Mouse (Mus musculus) cerebellum, postnatal 10 days (tissue): ENCODE measurements around the gene Akap2.

ENCODE experiments used
- DNase-seq, 2 experiments: peaks; one replicate each; pipeline ENCODE4 v3.0.0; 2021; ENCODE audit warnings: mixed read lengths in 2 of 2

Akap2 gene

DNA sequence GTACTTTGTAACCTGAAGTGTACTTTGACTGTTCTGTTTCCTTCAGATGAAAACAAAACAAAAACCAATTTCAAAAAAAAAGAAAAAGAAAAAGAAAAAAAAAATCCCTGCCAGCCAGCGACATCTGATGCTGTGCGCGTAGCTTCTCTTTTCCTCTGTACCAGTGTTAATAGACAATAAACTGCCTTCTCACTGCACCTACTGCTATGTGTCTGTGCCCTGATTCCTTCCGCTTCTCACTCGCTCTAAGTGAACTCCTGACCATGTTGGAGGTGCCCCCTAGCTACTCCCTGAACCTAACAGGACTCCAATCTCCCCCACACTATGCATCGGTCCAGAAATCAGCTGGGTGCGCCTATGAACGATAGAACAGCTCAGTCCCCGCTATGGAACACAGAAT, at the start of gene Akap2:
Gene Akap2, plus strand, starts transcription at position 304 of the 400 bp plus-strand sequence.
- no peak for DNase-seq

DNA sequence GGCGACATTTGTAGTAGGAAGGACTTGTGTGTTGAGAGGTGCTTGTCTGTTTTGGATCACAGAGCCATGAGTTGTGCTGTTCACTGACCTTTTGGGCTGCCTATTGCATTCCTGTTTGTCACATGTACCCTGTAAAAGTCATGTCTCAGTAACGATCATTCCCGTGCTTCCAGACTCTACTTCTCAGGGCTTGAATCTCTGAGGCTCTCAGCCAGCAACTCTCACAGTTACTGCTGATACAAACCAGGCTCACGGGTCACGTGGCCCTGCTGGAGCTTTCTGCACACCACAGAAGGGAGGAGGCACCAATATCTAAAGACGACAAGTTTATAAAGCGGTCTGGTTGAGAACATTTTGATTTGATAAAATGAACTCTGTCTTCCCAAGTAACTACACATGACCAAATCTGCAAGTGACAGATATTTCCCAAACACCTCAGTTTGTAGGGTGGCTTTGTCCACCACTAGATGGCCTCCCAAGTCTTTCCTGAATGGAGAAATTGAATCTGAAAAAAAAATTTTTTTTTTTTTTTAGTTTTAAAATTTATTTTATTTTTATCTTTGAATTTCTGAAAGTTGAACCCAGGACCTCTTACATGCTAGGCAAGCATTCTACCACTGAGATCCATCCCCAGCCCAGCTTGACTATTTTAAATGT, 46.5 kb upstream of the Akap2 start:
- DNase-seq: peak; percentile 19 to 39

DNA sequence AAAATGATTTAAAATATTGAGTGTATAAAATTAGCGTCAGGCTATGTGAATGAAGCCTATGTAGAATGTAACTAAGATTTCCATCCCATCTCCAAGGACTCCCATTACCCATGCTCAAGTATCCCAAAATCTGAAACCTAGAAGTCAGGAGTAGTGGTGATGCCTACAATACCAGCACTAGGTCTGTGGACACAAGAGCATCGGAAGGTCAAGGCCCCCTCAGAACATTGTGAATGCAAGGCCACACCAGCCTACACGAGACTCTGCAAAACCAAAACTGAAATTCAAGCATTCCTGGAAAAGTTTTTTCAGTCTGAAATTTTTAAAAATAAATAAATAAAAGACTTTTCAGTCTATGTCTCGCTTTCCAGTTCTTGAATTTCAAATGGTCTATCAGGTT, 44.9 kb upstream of the Akap2 start:
- no peak for DNase-seq

DNA sequence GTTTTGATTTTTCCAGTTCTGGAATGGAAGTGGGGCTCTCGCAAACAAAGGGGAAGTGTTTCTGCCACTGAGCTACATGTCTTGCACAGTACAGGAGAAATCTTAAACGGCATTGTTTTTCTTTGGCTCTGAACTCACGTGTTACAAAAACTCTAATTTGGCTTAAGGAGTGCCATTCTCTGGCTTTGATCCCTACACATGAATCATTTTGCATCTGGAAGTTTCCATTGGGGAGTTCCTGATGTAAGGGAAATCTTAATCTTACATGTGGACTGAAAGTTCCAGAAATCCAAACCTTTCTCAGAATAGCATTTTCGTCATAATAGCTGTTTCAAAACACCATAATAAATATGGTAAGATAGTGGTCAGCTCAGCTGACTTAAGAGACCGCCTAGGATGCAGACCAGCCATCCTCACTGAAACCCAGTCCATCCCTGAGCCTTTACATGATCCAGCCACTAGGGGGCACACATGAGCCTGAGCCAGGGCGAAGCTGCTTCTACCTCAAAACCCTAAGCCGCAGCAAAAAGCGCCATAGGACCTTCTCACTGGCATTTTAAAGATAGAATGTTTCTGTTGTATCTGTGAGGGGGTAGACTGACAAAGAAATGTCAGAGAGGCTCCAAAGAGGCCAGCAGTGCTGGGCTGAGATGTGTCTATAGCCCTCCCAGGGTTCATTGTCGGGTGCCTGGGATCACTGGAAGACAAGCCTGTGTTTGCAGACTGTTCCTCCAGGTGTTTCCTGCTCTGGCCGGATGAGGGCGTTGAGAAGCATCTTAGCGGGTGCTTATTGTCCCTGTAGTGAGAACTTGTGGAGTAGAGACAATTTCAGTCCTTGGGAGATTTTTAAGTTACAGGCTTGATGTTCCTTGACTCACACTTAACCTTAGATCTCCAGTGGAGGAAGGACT, 44.2 kb upstream of the Akap2 start:
- DNase-seq: peak; percentile 93 to 96

DNA sequence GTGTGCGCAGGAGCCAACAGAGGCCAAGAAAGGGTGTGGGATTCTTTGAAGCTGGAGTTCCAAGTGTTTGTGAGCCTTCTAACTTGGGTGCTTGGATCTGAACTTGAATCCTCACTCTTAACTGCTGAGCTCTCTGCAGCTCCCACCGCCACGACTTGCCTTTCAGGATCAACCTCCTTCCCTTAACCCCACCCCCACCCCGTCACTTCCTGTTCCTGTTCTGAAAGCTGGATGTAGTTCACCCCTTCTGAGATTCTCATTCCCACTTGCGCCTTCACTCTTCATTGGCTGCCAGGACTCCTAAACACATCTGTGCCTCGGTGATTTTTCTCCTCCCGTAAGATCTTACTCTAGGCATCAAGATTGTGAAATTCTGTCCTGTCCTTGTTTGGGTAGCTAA, 43.1 kb upstream of the Akap2 start:
- no peak for DNase-seq

DNA sequence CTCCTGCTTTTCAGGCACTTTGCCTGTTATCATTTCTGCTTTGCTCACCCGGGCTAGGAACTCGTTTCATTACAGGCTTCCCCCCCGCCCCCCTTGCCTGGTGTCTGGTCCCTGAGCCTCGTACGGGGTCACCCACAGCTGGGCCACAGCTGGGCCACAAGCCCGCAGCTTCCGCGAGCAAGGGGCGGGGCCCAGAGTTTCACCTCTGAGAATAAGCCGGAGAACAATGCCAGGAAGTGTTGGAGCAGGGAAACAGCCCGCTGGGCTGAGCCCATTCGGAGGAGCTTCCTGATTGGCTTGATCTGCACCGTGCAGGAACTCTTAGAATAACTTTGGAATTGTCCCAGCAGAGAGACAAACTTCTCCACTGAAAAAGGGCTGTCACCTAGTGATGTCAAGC, 42.1 kb upstream of the Akap2 start:
- DNase-seq: peak; percentile 24 to 26

DNA sequence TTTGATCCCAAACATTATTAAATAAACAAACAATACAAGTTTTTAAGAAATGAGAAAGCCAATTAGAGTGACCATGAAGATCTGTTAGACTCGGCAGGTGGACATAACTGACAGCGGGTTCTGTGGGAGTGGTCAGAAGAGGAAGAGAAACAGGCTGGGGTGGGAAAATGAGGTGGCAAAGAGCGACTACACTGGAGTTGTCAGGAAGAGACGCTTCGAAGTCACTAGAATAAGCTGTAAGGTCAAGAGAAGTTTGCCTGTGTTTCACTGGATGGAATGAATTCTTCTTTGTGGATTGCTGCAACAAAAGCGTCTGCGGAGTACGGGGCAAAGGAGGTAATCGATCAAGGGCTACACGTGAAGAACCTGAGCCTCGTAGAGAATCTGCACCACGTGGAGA, 39.5 kb upstream of the Akap2 start:
- no peak for DNase-seq

DNA sequence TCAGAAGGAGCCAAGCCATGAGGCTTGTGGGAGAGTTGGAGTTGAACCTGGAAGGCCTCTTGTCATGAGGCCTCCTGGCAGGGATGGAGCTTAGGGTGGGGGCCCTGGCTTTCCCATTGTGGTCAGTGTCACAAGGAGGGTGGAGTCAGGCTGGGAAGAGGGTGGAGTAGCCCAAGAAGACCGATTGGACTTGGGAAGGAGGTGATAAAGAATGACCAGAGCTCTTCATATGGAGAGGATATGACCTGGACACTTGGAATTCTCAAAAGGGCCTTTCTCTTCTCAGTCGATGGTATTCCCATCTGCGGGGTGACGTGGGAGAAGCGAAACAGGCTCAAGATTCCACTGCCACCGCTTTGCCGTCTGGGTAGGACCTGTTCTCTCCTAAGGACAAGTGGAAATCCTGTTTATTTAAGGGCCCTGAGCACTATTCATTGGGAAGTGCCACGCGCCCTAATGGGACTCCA, 38.4 kb upstream of the Akap2 start:
- no peak for DNase-seq

DNA sequence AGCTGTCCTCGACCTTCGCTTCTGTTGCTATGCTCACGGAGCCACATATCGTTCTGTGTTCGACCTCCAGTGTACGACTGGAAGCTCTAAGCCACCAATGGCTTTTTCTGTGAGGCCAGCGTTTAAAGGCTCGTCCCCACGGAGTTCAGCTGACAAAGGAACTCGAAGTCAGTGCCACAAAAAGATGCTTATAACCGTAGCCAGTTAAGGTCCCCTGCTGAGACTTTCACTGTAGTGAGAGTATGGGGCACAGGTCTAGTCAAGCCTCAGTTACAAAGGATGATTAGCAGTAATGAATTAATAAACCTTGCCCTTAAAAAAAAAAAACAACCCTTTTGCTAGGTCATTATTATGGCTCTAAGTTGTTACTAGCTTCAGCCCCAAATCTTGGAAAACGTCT, 37.3 kb upstream of the Akap2 start:
- DNase-seq: no peak

DNA sequence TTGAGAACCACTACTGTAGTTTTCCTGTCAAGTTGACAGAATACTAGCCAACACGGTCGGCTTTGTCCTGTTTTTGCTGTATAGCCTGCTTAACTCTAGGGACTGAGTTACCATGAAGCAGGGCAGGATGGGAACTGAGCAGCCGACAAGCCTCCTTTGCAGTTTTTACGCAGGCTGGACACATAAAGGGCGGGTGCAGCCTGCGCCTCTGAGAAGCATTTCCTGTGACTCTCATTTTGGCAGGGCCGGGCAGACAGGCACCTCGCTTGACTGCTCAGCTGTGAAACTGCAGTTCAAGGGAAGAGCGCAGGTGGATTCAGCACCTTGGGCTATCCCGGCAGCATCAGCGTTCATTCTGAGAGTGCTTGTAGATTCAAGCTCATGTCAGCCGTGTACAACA, 35.9 kb upstream of the Akap2 start:
- DNase-seq: peak; percentile 66 to 70

DNA sequence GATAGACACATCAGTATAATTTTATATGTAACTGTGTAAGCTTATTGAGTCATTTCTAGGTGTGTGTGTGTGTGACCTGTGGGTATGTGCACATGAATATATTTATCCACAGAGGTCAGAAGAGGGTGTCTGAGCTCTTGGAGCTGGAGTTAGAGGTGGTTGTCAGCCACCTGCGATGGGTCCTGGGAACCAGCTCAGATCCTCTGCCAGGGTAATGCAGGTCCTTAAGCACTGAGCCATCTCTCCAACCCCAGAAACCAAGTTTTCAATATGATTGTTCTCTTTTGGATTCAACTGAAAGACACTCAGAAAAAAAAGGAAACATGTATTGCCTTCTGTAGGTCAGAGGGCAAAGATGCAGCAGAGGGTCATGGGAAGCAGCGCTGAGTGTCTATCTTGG, 35.1 kb upstream of the Akap2 start:
- DNase-seq: no peak

DNA sequence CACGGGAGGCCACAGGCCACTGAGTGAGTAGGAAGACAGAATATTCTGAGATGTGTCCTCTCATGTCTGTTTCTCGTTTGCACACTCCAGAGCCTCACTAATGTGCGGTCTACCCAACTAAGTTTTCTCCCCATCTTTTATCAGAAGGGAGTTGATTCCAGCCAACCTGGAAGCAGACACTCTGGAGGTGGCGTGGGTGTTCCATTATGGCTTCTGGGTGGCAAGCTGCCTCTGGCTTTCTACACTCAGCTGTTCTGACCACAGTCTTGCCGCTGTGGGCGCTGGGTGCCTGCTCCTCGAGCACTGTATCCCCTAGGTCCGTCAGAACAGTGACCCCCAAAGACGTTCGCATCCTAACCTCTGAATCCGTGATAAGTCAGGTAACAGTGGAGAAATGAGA, 34.5 kb upstream of the Akap2 start:
- no peak for DNase-seq

DNA sequence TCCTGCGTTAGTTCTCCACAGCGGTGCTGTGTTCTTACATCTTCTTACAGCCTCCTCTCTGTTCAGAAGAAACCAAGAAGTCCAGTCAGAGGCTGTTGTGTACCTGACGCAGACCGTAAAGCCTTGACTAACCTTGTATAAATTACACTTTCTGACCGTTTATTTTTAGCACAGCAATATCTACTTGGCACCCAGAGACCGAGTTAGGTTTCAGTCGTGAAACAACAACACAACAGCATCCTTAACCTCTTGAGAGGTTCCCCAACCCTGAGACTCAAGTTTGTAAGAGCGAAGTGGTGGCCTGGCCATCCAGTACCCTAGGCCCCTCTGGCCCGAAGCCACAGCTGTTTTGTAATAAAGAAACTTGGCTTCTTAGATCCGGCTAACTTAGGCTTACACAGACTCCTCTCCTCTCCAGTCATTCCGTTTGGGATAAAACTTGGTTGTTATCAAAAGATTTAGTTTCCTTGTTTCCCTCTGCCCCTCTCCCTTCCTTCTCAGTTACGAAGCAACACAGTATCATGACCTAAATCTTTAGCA, 32.7 kb upstream of the Akap2 start:
- DNase-seq: no peak

DNA sequence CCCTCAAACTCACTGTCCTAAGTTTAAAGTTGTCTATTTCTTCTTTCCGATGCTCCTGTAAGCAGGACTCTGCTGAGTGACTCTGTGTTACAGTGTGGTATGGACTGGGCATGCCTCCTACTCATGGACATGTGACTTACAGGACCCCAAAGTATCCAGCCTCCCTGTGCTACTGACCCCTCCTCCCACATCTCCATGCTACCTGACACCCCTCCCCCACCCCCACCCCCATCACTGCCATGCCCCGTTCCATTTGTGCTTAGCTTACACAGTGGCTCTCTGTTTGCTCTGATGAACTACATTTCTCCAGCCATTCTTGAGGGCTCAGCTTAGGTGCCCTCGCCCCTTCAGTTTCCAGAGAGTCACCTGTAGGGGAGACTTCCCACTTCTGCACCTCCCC, 30.7 kb upstream of the Akap2 start:
- DNase-seq: no peak

DNA sequence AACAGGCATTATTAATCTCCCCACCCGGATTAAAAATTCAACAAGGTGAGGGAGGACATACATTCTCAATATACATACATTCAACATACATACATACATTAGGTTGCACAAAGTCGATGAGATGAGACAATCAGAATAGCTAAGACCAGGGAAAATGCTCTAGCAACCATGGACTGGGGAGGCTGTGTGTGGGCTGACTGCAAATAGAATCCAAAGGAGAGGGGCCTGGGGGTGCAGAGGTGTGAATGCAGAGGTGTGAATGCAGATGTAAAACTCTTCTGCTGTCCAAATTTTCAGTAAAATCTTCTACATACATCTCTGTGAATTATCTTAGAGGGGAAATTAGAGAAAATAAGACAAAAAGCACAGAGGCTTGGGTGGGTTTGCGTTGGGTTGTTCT, 29.9 kb upstream of the Akap2 start:
- no peak for DNase-seq

DNA sequence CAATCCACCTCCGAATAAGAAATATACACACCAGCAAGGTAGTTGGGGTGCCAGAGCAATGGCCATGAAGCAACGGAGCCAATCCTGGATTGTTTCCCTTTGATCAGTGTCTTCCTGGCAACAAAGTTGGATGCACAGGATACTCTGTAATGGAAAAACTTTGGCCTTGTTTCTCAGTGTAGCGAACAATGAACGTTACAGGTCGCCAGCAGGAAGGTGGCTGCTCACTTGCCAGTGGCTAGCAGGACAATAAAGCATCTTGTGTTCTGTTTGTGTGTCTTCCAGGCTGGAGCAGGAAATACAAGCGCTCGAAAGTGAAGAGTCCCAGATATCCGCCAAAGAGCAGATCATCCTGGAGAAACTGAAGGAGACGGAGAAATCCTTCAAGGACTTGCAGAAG, 29.3 kb upstream of the Akap2 start:
- no peak for DNase-seq

DNA sequence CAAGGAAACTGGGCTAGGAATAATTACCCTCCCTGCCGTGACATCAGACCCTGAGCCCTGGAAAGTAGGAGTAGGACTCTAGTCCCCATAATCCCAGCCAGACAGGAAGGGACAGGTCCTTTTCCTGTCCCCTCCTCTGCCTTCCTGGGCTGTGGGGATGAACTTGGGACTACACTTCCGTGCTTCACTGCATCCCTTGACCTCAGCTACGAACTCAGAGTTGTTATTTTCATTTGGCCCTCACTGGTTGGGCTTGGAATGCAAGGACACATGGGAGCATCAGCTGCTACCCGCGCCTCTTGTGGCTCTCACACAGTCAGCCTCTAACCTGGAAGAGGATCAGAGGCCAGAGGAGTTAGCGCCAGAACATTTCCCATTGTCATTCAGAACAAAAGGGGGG, 27.5 kb upstream of the Akap2 start:
- no peak for DNase-seq

DNA sequence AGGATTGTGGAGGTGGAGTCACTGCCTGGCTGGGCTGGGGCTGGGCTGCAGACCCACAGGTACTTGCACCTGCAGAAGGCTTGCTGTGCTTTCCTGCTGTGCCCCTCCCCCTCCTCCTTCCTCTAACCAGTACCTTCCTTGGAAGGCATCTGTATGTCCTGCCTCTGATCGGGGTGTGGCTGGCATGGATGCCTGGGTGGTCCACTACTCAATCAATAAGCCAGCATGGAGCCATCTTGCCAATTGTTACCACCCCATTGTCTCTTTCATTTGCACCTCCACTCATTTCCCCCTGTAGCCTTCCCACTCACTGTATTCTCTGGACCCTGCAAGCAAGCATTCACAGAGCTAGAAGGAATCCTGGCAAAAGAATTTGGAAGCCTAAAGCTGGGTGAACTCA, 26.7 kb upstream of the Akap2 start:
- no peak for DNase-seq

DNA sequence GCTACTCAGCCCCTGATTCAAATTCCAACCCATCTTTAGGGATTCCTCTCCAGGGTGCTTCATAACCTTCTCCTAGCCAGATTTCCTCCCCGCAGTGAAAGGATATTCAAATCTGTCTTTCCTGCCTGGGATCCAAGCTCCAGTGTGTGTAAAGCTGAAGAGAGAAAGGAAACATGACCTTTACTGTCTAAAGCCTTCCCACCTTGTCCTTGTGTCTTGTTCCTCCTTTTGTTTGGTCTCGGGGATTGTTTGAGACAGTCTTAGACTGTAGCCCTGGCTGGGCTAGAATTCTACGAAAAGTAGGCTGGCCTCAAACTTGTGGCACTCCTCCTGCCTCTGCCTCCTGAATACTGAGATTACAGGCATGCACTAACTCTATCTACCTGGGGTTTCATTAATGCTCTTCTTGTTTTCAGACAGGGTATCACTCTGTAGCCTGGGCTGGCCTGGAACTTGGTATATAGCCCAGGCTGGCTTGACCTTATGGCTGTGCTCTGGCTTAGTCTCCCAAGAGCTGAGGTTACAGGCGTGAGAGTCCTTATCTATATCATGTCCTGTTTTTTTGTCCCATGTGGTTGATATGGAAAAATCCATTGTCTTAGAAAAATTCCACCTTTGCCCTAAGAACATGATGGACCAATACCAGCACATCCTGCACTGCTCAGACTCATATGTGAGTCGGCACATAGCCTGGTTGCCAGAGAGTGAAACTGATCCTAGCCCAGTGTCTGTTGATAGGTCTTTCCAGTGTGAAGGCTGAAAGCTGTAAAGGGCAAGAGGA, 22.9 kb upstream of the Akap2 start:
- no peak for DNase-seq

DNA sequence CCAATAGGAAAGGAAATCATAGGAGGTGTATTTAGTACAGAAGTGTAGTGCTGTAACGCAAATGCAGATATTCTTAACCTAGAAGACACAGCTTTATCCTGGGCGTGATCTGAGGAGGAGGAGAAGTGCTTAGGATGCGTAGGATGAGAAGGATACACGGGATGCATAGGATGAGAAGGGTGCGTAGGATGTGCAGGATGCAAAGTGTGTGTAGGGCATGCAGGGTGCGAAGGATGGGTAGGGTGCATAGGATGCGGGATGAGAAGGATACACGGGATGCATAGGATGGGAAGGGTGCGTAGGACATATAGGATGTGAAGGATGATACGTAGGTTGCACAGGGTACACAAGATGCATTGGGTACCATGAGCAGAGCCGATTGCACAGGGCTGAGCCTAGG, 20.5 kb upstream of the Akap2 start:
- no peak for DNase-seq

DNA sequence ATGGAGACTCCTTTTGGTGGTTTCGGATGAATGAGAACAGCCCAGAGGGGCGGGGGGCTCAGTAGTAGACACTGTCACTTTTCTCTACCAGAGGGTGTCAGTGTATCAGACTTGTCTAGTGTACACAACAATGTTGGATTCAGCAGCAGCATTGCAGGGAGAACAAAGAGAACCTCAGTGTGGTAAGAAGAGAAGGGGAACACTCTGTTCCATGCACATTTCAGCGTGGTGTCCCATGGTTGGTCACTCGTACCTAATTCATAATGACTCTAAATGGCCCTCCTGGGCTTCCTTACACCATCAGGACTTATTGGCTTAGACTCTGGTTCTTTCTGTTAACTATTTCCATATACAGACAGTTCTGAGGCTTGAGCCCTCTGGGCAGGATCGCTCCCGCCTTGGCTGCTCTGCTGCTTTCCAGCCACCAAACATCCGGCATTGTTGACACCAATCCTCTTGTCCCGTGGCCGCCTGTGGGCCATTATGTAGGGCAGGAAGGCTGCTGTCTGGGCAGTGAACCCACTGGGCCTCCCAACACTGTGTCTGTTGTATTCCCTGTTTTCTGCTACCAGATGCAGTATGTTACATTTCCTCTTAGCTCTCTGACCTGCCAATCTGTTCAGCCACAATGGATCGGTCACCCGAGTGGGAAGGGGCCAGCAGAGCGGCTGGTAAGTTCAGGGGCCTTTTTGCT, 19.4 kb upstream of the Akap2 start:
- no peak for DNase-seq

DNA sequence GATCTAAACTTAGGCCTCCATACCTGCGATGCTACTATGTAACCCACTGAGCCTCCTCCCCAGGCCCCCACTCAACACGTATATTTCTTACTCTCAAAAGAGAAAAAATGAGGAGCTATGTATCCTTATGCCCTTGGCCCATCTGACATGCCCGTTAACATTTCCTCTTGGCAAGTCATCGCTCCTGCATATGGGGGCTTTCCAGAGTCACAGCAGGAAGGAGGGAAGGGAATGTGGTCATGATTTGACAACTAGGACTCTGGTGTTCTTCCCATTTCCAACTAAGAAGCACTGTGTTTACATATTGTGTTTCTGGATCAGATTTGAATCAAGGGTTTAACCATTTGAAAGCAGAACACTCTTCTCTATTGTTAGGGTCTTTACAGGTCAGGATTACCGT, 15.9 kb upstream of the Akap2 start:
- DNase-seq: peak; percentile 48 to 70
